Mouse (Mus musculus): ENCODE measurements around the gene Ttc39b.

DNA sequence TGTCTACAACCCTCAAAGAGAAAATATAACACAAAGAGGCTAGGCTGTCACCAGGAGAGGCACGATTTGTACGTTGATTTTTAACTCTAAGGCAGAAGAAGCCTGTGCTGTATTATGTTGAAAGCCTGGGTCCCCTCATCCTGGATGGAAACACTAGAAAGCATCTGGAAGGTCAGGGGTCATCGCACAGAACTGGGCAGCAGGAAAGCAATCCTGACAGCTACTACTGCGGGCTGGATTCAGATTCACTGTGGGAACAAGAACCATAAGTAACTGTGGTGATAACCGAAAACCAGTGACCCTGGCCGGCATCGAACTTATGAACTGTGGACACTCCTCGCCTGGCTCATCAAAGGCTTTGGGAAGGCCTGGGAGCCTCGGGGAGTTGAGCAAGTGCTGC lies 153.3 kb downstream of the Ttc39b start:
- TF ChIP-seq CTCF (IDR thresholded peaks at IDR 0.05; ENCODE audit: low read depth, low read length) (no peak), POLR2A (IDR thresholded peaks at IDR 0.05; ENCODE audit: borderline replicate concordance, low read depth, low read length) (no peak)
